Mouse (Mus musculus): Measurements from ENCODE around the gene Olfr364-ps1. TPM values are rescaled to one million over a fixed set of nuclear protein-coding genes. Genes with fewer than 3 reads are reported as not detected.

Gene Olfr364-ps1
- not detected for total RNA-seq (2021)
- long read RNA-seq, experiment 1, result 0 reads
- long read RNA-seq, experiment 2, result 0 reads

DNA sequence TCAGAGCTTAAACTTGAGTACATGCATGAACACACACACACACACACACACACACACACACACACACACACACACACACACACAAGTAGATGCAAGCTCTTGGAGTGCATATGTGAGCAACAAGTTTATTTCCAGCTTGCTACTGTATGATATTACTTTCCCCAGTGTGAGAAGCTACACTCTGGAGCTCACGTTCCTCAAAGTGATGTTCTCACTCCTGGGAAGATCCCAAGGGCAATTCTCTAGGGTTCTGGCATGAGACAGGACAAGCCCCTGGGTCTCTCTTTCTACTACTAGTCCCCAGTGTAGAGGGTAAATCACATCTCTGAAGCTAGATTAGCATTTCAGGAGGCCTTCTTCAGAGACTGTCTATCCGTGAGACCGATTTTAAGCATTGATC is at the start of gene Olfr364-ps1:
Olfr364-ps1 (plus strand) TSS at position 301 of the 400 bp plus-strand sequence.
- no peak for DNase-seq

DNA sequence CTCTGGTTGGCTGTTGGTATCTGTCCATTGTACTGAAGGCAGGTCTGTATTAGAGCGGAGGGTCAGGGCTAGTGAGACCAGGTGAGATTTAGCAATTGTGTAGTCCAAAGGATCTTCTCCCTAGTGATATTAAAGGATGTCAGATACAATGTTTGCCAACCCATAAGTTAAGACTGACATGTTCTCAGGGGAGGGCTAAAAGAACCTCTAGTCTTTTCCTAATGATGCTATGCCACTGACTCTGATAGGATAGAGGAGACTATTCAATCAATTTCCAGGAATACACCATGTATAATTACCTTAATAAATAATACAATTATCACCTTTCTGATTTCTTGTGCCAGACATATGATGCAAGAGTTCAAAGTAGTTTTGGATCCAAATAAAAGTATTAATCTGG is 21.3 kb upstream of the Olfr364-ps1 start, which contains the start of gene Olfr362:
Olfr362 (minus strand) TSS at position 101 of the 400 bp plus-strand sequence.
- no peak for DNase-seq

DNA sequence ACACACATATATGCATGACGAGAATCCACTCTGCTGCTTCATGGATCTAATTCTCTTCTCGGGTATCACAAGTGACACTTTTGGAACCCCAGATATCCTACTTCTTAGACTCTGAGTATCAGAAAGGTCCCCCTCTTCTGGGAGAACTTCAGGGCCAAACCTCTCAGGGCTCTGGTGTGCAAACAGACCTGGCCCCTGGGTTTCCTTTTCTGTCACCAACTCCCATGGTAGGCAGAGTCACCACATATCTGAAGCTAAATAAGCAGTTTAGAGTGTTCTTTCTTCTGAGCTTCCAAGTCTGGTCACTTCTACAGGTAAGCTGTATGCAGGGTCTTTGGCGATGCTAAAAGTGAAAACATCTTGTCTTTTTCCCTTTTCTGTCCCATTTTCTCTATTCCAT is 48.8 kb downstream of the Olfr364-ps1 start, which contains the start of gene Olfr365:
Olfr365 (plus strand) TSS at position 301 of the 400 bp plus-strand sequence.
- DNase-seq, result no peak

Other genes starting within 250 kb of the Olfr364-ps1 start
- gene Olfr353, start 246.4 kb upstream of the Olfr364-ps1 start, total RNA-seq (2021), result not detected
- gene Olfr354, start 233.6 kb upstream of the Olfr364-ps1 start, total RNA-seq (2021), result not detected
- not detected for gene Olfr355, start 210.4 kb upstream of the Olfr364-ps1 start, total RNA-seq (2021)
- gene Olfr356, start 202.2 kb upstream of the Olfr364-ps1 start, total RNA-seq (2021), result not detected
- gene Olfr357, start 145.5 kb upstream of the Olfr364-ps1 start, total RNA-seq (2021), result not detected
- not detected for gene Olfr358, start 130.0 kb upstream of the Olfr364-ps1 start, total RNA-seq (2021)
- gene Olfr360, start 73.6 kb upstream of the Olfr364-ps1 start, total RNA-seq (2021), result not detected
- not detected for gene Olfr361, start 50.0 kb upstream of the Olfr364-ps1 start, total RNA-seq (2021)
- gene Olfr362, start 21.4 kb upstream of the Olfr364-ps1 start, total RNA-seq (2021), result not detected
- gene Olfr365, start 48.9 kb downstream of the Olfr364-ps1 start, total RNA-seq (2021), result not detected
- not detected for gene Olfr366, start 72.3 kb downstream of the Olfr364-ps1 start, total RNA-seq (2021)
- not detected for gene Olfr368, start 187.2 kb downstream of the Olfr364-ps1 start, total RNA-seq (2021)
- gene Pdcl, start 220.0 kb downstream of the Olfr364-ps1 start, total RNA-seq (2021), result 10 to 100 TPM; 21.6 to 26.2 TPM